Mouse (Mus musculus): ENCODE measurements at regions not wholly inside any gene's neighbourhood (a gene's known extent, or its start where the extent isn't known, plus 50 kb on each side); places are given as distances from the start of the nearest gene placed in this dataset.
A peak's percentile ranks its signal among the peaks of the same experiment; 100 is the strongest.

DNA sequence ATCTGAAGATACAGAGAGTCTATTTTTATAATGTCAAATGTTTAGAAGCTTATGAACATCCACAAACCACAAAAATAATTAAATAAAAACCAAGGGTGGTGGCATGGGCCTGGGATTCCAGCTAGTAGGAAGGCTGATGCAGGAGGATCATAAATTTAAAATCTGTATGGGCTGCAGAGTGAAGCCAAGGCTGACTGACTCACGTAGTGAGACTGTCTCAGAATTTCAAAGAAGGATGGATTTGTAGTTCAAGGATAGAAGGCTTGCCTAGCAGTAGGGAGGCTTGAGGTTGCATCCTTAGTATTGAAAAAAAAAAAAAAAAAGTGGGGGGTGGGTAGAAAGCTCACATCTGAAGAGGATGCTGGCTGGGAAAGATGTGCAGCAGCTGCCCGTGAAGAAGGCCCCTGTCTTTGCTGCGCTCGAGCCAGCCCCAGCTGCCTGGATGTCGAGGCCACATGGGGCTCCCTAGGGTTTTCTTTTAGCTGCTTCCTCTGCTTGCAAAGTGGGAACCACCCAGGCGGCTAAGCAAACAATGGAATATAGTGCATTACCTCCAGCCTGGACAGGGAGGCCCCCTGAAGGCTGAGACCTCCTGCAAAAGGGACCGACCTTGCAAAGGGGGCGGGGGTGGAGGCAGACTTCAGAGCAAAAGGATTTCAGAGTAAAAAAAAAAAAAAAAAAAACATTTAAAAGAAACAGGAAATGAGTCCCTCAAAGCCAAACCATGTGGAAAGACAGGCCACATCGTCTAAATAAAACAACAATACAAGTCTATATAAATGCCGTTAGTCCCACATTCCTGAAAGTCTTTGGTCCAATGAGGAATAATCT is 101.3 kb downstream of the Tmco5 start:
- DNase-seq (ENCODE audit: low spot score in 2 of 2) = peak in 1 of 2 experiments; percentile 5

DNA sequence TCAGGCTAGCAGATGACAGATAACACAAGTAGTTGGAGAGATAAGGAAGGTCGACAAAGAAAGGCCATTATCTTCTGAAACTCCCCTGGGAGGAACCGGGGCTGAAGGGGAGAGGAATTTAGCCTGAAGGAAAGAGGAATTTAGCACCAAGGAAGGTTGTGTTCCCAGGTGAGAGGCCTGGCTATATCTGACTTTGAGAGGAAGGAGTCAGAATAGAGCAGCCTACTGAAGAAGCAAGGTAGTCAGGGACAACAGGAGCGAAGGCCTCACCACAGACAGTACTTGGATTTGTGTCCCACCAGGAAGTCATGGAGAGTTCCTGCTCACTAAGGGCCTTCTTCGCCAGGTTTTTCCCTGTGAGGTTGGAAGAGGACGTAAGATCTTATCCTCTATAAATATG is 102.2 kb downstream of the Tmco5 start:
- no peak for DNase-seq (ENCODE audit: low spot score in 2 of 2)

DNA sequence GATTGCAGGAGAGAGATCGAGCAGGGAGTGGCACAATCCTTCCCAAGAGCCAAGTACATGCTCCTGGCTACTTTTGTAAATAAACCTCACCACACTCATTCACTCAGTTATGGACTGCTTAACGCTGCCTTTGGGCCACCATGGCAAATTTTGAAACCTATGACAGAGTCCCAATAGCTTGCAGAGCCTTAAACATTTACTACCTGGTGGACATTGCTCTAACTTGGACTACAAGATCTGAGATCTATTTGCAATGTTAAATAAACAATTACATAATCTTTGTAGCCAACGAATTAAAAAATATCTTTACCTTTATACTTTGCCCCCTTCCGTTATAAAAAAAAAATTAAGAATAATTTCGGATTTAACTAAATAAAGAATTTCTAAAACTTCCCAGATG is 104.9 kb downstream of the Tmco5 start:
- DNase-seq (ENCODE audit: low spot score in 2 of 2) = no peak

DNA sequence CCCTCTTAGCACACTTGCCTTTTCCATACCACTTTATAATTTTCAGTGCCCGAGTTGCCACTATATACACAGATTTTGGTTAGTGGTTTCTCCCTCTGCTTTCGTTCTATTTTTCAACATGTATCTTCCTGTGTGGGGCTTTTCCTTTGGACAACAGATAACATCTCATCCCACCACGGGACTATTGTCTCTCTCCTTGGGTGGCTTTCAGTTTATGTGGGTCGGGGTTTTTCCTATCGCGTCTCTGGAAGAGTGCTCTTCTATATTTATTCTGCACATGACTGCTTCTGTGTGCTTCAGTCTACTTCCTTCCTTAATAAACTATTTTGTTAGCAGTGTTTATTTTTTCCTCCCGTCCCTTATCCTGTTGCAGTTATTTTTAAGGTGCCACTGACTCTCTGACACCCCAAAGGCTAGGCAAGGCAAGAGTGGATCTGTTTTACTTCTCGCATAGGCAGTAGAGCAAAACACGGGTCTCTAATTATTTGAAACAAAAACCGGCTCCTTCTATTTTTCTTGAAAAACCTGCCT is 105.4 kb downstream of the Tmco5 start:
- no peak for DNase-seq (ENCODE audit: low spot score in 2 of 2)

DNA sequence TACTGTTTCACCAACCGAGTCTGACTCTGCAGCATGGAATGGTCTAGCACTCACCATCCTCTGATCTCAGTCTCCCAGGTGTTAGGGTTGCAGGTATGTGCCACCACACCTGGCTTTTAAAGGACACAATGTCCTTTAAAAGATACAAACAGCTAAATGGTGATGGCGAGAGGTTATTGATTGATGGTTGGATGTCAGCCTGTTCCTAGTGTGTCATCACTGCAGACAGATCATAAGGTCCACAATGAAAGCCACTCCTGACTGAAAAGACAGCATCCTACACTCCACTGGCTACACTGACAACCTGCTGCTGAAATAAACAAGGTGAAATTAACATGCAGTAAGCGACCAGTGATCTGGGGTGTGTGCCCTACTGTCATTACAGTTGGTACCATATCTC is 106.1 kb downstream of the Tmco5 start:
- DNase-seq (ENCODE audit: low spot score in 2 of 2) = no peak

DNA sequence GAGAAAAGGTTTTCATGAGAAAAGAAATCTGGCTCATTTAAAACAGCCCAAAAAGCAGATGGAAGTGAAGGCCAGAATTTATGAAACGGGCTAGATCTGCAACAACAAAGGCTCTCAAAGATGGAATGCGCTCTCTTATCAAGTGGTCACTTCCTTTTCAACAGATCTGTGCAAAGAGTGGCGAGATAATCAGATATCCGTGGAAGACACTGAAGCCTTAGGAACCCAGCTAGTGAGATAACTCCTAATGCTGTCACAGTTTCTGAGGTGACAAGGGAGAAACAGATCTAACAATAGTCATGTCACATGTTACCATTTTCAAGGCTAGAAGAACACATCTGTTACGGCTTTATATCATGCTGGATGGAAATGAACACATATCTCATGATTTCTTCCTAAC is 107.1 kb downstream of the Tmco5 start:
- DNase-seq (ENCODE audit: low spot score in 2 of 2) = no peak

DNA sequence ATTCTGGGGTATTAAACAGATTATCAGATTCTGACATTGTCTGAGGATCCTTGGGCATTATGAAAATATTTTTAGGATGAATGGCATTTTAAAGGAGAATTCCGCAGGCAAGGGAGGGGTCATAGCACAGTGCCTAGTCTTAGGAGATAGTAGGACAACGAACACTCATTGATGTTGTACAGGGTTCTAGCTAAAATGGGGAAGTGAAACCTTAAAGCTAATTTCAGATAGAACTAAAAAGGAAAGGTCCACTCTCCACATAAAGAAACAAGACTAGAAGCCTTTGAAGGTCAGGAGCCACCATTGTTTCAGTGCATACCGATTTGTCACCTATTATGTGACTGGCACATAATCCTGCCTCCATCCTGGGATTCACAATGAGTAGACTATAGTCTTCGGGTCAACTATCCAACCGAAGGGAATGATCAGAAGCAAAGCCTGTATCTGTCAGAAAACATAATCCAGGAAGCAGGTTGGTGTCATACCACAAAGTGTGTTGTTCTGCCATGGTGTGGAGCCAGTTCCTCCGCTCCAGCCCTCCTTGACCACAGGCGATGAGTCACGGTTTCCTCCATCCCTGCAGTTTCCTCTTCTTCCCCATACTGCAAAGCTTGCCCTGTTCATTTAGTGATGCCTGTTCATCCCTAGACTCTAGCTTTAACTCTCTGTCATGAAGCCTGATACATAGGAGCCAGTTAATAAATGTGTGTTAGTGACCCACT is 110.6 kb downstream of the Tmco5 start:
- DNase-seq (ENCODE audit: low spot score in 2 of 2) = no peak

DNA sequence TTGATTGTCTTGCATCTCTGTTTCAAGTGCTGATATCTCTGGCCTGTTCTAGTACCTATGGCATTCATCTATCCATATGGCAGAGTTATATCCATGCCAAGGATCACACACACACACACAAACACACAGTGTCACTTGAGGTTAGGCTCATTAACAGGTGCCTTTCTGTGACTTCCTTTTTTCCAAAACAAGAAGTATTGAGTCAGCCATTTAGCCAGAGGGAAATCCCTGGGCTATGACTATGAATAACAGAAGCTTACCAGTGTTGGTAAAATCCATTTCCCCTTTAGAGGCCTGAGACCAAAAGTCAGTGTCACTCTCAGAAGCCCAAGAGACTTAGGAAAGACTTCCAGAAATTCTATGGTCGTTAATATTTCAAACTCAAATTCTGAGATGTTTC is 111.6 kb downstream of the Tmco5 start:
- DNase-seq (ENCODE audit: low spot score in 2 of 2) = no peak

DNA sequence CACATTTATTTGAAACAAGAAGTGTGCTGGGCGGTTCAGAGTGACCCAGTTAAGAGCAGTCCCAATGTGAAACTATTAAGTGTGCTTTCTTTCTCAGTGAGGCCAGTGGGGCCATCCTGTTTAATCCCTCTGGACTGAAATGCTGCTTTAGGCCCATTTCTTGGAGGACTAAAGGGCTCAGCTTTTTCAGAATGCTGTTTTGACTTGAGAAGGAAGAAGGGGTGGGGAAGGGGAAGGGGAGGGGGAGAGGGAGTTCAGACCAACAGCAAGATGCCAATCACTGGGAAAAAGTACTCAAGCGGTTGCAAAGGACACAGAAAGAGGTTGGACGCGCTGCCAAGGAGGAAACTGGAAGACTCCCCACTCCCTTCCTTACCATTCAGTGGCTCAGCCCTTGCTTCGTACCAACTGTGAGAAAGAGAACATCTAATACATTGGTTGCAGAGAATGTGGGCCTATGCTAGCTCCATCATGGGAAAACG is 113.1 kb downstream of the Tmco5 start:
- DNase-seq (ENCODE audit: low spot score in 2 of 2) = no peak

DNA sequence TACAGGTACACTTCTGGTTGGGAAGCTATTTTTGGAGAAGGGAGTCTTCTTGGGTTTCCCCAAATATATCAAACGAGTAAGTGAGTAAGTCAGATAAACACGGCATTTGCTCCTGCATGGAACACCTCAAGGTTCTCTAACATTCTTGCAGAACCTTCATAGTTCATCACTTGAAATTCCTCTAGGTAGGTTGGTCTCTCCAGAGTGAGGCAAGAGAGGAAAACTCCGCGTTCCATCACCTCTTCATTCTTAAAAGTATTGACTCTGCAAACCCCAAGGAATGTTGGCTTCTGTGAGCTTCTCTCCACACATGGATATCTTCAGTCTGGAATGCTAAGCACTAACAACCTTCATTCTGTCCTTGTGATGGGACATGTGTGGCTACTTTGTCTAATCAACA is 115.2 kb downstream of the Tmco5 start:
- DNase-seq (ENCODE audit: low spot score in 2 of 2) = no peak

DNA sequence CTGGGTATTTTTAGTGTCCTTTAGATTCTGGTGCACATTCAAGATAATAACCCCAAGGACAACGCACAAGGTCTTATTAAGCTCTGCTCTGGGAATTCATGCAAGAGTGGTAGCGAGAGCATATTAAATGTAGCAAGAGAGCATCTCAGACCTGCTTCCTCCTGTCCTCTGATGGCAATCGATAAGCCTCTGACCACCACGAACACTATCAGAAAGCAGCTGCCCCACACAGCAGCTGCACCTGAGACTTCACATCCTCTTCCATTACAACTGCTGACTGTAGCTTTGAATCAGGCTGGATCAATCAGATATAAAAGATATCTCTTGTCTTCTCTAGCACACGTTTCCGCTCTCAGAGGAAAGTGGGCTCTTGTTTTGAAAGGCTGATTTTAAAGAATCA is 117.8 kb downstream of the Tmco5 start:
- DNase-seq (ENCODE audit: low spot score in 2 of 2) = no peak

DNA sequence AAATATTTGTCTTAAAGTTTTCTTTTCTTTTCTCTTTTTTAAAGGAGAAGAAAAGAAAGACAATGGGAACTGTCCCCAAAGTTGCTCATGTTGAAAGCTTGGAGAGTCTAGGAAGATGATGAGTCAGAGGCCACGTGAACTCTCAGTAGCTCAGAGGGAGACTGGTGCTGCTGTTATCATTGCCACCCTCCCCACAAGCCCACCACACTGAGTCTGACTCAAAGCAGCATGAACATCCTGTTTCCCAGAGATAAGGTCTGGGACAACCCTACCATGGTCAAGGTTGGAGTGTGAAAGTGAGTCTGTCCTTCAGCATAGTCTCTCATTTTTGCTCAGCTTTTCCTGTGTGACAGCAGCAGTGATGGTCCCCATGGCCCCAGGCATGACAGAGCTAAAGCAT is 120.3 kb downstream of the Tmco5 start:
- no peak for DNase-seq (ENCODE audit: low spot score in 2 of 2)

DNA sequence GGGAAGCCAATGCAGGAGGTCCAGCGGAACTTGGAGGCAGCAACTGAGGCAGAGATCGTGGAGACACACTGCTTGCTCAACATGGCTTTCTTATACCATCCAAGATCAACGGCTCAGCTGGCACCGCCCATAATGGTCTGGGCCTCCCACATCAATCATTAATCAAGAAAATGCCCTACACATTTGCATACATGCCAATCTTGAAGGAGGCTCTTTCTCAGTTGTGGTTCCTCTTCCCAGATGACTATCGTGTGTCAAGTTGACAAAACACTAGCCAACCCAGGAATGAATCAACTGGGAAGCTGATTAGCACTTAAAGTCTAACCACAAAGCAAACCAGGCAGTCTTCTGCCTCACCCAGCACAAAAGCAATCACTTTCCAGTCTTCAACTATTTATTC is 121.1 kb downstream of the Tmco5 start:
- DNase-seq (ENCODE audit: low spot score in 2 of 2) = no peak

DNA sequence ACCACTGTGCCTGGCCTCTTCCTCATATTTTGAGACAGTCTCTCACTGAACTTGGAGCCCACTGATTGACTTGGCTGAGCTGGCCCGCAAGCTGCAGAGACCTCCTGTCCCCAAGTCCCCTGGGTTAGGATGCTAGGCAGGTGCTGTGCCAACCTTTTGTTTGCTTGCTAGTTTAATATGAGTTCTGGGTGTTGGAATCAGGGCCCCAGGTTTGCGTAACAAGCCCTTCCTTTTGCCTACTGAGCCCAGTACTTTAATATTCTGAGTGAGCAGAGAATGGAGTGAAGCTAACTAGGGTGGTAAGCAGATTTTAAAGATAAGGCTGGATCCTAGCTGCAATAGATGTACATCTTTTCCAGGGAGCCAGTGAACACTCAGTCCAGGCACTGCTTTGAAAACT is 117.2 kb upstream of the Spred1 start:
- no peak for DNase-seq (ENCODE audit: low spot score in 2 of 2)

DNA sequence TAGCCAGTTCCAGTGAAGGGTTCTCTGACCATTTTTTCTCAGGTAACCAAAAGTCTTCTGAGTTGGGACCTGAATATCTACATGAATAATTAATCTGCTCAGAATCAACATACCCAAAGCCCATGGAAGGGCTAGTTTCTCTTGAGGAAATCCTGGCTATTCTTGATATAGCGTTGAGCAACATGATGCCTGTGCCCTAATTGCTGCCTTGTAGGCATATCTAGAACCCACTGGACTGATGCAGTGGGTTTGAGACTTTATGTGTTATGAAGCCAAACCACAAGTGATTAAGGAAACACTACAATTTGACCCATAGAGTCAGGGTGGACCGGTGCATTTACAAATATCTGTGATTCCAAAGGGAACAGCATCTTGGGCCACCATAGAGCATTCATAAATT is 114.3 kb upstream of the Spred1 start:
- no peak for DNase-seq (ENCODE audit: low spot score in 2 of 2)

DNA sequence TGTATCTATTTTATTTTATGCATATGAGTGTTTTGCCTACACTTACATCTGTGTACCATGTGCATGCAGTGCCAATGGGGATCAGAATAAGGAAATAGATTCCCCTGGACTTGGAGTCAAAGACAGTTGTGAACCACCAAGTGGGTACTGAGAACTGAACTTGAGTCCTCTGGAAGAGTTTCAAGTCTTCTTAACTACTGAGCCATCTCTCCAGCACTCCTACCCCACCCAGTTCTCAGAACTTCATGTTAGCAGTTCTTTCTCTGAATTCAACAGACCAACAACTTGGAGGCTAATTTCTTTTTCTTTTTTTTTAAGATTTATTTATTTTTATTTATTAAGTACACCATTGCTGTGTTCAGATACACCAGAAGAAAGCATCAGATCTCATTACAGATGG is 112.3 kb upstream of the Spred1 start:
- DNase-seq (ENCODE audit: low spot score in 2 of 2) = no peak

DNA sequence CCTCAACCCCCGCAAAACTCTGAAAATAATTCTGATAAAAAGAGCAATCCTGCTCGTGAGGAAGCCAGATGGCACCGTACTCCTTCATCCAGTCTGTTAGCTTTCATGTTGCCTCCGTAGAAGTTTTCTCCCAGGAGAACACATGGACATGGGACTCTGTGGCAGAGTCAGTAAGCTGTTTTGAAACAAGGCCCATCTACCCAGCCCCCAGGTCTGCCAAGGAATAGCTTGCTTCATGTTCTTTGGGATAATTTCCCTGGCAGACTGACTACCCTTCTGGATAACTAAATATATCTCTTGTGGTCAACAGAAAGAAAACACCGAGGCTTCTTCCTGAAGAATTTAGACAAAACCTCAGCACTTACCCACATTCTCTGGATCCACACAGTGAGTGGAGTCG is 111.2 kb upstream of the Spred1 start:
- DNase-seq (ENCODE audit: low spot score in 2 of 2) = no peak

DNA sequence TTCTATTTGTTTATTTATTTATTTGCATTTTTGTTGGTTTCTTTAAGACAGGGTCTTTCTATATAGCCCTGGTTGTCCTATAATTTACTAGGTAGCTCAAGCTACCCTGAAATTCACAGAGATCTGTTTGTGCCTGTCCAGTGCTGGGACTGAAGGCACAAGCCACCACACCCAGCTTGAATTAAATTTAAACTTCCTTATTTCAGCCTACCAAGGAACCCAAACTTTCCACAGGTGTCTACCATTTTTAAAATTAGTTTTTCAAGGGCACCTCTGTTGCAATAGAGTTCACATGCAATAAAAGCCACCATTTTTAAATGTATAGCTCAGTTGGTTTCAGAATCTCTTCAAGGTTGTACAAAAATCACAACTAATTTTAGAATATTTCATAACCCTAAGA is 110.2 kb upstream of the Spred1 start:
- no peak for DNase-seq (ENCODE audit: low spot score in 2 of 2)

DNA sequence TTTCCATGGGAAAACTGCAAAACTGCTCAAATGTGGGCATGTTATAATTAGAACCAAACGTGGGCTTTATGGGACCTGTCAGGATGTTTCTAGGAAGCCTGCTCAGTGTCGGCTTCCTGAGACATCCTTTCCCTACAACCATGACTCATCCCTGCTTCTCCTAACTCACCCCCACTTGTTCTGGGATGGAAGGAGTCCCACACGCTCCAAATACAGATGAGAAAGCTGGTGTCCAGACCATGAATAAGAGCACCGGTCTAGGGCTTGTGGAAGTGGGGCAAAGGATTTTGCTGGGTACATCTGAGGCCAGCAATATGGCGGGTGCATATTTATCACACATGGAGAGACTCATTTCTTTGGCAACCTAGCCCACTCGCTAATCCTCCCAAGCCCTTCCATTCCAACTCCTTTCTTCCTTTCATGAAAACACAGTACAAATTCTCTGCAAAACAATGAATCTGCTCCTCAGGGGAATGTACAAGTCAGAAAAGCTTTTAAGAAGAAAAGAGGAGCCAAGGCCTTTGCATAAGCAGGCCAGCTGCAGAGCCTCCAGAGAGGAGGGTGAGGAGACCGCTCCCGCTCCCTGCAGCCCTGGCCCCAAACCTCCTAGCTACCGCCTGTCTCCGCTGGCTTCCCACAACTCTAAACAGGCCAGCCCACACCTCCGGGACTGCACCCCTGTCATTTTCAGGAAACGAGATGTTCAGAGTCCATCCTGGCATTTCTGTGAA is 103.1 kb upstream of the Spred1 start:
- no peak for DNase-seq (ENCODE audit: low spot score in 2 of 2)

DNA sequence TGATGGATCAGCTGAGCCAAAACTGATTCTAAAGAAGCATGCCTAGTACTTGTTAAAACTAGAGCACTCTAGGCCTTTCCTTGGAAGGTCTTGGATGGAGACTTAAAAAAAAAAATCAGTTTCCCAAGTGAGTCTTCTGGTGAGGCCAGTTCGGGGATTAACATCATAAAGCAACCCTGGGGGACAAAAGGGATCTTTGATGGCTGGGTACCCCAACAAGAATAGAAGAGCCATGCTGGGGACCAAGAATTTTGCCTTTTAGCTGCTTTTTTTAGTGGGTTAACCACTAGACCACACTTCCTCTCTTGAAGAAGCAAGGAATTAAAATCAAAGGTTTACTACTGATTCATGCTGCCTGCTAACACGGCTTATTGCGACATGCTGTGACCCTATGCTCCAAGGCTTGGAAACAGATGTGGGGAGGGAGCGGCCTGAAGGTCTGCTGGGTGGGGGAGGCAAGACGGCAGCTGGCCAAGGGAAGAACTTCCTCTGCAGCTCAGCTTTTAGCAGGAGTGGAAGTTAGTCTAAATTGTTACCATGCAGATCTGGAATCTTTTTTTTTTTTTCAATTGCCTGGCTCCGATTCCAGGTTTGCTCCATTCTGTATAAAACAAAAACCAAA is 102.1 kb upstream of the Spred1 start:
- no peak for DNase-seq (ENCODE audit: low spot score in 2 of 2)

DNA sequence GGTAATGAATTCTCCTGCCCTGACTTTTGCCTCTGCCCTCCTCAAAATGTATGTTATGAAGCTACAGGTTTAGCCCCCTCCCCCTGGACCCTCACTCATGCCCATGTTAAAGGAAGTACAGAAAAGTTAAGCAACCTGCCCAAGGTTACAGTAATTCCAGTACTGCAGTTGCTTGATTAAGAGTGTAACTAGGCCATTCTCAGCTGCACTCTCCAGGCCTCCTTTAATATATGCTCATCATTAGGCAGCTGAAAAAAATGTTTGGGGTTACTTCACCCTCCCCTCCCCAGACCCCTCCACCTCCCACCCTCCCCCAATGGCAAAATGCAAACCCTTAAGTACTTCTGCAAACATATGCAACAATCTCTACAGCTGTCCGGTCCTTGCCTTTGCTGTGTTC is 101.6 kb upstream of the Spred1 start:
- no peak for DNase-seq (ENCODE audit: low spot score in 2 of 2)

DNA sequence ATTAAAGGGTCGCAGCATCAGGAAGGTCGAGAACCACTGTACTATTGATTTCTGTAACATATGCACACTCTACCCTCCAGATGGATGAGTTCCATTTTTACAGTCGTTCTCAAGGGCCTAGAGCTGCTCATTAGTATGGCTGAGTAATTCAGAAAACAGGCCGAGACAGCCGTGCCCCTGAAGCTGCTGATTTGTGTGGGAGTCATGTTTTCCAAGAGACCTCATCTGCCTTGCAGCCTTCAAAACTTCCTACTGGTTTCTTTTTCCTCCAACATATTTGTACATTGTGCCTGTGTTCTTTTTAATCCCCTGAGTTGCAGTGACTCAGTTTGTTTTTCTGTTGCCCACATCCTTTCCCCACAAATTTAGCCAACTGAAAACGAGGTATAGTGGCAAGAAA is 99.4 kb upstream of the Spred1 start:
- no peak for DNase-seq (ENCODE audit: low spot score in 2 of 2)
